Mouse (Mus musculus) small intestine, adult 2 months (tissue): ENCODE data around the gene Rfx4.

ENCODE experiments used
- CTCF ChIP-seq: fragments of 200-500 bp; IDR thresholded peaks from 2 replicates; pipeline ENCODE4 v1.5.1; 2012; ENCODE audit warnings: low read depth, mild to moderate bottlenecking, control low read depth, inconsistent platforms, low read length, moderate library complexity, mixed read lengths; ENCODE audit not compliant: insufficient replicate concordance, insufficient read length; ENCODE audit errors: extremely low read depth
- POLR2A ChIP-seq: fragments of 200-500 bp; IDR thresholded peaks from 2 replicates; pipeline ENCODE4 v1.6.1; 2012; ENCODE audit warnings: low read depth, mild to moderate bottlenecking, control low read depth, inconsistent platforms, low read length, moderate library complexity

GRCm38 (mm10) chr10:84715639-84716038 lies 40.2 kb upstream of the Rfx4 start:
- no peak for TF ChIP-seq CTCF
- no peak for TF ChIP-seq POLR2A
